Mouse (Mus musculus) gastrocnemius, adult 8-10 months (tissue): ENCODE results near the gene Qk. TPM values are rescaled to one million over a fixed set of nuclear protein-coding genes. Genes with fewer than 3 reads are reported as not detected.

Experiments used
- DNase-seq, 2 experiments: peaks; one replicate each; pipeline ENCODE4 v3.0.0; 2022; ENCODE audit warnings: low spot score in 2 of 2
- total RNA-seq, 4 experiments: library from RNA; stranded (reverse); gene quantifications; 2 replicates each; pipeline ENCODE4 v1.2.4; 2022

The Qk gene
- total RNA-seq, 4 experiments from 2014 or later: 249 to 283 (median 262) TPM

GRCm38 (mm10) chr17:10266207-10266606 lies 53.4 kb downstream of the Qk start:
- no peak for DNase-seq

GRCm38 (mm10) chr17:10251252-10251958 lies 68.2 kb downstream of the Qk start:
- DNase-seq: no peak

GRCm38 (mm10) chr17:10240081-10240480 lies 79.6 kb downstream of the Qk start:
- no peak for DNase-seq

GRCm38 (mm10) chr17:10236595-10236994 lies 83.1 kb downstream of the Qk start:
- DNase-seq: no peak

- no peak for DNase-seq
These were observed 87.2 kb downstream of the Qk start for GRCm38 (mm10) chr17:10232406-10232805.

- DNase-seq: no peak
These were observed 91.7 kb downstream of the Qk start for GRCm38 (mm10) chr17:10227798-10228538.

GRCm38 (mm10) chr17:10216164-10216563 lies 103.5 kb downstream of the Qk start:
- DNase-seq: no peak

GRCm38 (mm10) chr17:10209154-10209777 lies 110.4 kb downstream of the Qk start:
- DNase-seq: no peak

GRCm38 (mm10) chr17:10198662-10199061 lies 121.0 kb downstream of the Qk start:
- DNase-seq: no peak

- DNase-seq: no peak
These were observed 121.4 kb downstream of the Qk start for GRCm38 (mm10) chr17:10198231-10198630.

- DNase-seq: no peak
These were observed 124.0 kb downstream of the Qk start for GRCm38 (mm10) chr17:10195703-10196102.

GRCm38 (mm10) chr17:10190857-10191256 lies 128.8 kb downstream of the Qk start:
- DNase-seq: no peak

- no peak for DNase-seq
These were observed 131.2 kb downstream of the Qk start for GRCm38 (mm10) chr17:10188481-10188880.

GRCm38 (mm10) chr17:10187431-10188020 lies 132.1 kb downstream of the Qk start:
- DNase-seq: no peak

- no peak for DNase-seq
These were observed 137.9 kb downstream of the Qk start for GRCm38 (mm10) chr17:10181761-10182160.

- no peak for DNase-seq
These were observed 142.6 kb downstream of the Qk start for GRCm38 (mm10) chr17:10177096-10177495.

- DNase-seq: no peak
These were observed 158.4 kb downstream of the Qk start for GRCm38 (mm10) chr17:10161258-10161657.

- no peak for DNase-seq
These were observed 159.2 kb downstream of the Qk start for GRCm38 (mm10) chr17:10160415-10160814.

GRCm38 (mm10) chr17:10152808-10153413 lies 166.7 kb downstream of the Qk start:
- DNase-seq: no peak
